Comparison of ENCODE assay signal across 9 mouse cellular contexts in genomic region chr1:155121977-155122939, GRCm38 (mm10). TPM values are rescaled to one million over a fixed set of nuclear protein-coding genes. Genes with fewer than 3 reads are reported as not detected.
DNase-seq lines count a peak whose midpoint lies in the region; ATAC-seq and TF ChIP-seq lines count a peak whose summit lies in the region.
"Had no signal": no experiment of that assay in that cellular context is flagged by ENCODE, and none has a peak within 500 bp of the region (broad histone marks: within the 10 kb centered on the region; RNA-seq: fewer than 3 reads in every experiment).

No protein-coding gene starts in this region.

- no peak for ATAC-seq in kidney, embryonic 14.5 days (ENCODE audit: low FRiP score, low TSS enrichment)
- ATAC-seq in granulocyte monocyte progenitor cell, adult 5-6 weeks (replicated peaks; ENCODE audit: poor library complexity, severe bottlenecking), result no peak

- H3K4me1 ChIP-seq in kidney, embryonic 14.5 days (ENCODE audit: control insufficient read depth, insufficient read depth, low read length), result no peaks in the 10 kb centered on the region

- no peak for TF ChIP-seq CTCF in brain, embryonic 14.5 days (IDR thresholded peaks at IDR 0.05; ENCODE audit: borderline replicate concordance, extremely low read depth, insufficient read depth, insufficient read length)

- no peaks in the 10 kb centered on the region for H3K9me3 ChIP-seq in kidney, embryonic 14.5 days (ENCODE audit: control insufficient read depth, low read length)

- no peak for TF ChIP-seq POLR2A in brain, embryonic 14.5 days (IDR thresholded peaks at IDR 0.05; ENCODE audit: borderline replicate concordance, extremely low read depth, insufficient read depth, insufficient read length, poor library complexity, severe bottlenecking)

- H3K27ac ChIP-seq in kidney, embryonic 14.5 days (ENCODE audit: low read depth, low read length), result no peak overlapping the region
- H3K27ac ChIP-seq: macrophage had no signal

- no peak overlapping the region for H3K9ac ChIP-seq in kidney, embryonic 14.5 days (ENCODE audit: low read depth, low read length)

- H3K36me3 ChIP-seq in kidney, embryonic 14.5 days (ENCODE audit: control insufficient read depth, insufficient read depth, low read length), result no peaks in the 10 kb centered on the region

- DNase-seq in kidney, adult 11 months, result peak; percentile 48
- peak; percentile 77 for DNase-seq in brain, embryonic 14.5 days (ENCODE audit: low read depth)
- DNase-seq in gastrocnemius, postnatal 10 days, result peak; percentile 84
- peak; percentile 71 to 75 for DNase-seq in layer of hippocampus, postnatal 10 days (ENCODE audit: low spot score in 2 of 2)
- DNase-seq in right cerebral cortex, postnatal 36 days (ENCODE audit: low spot score in 2 of 2), result peak; percentile 14 to 26
- no peak for DNase-seq in thymus, postnatal 4 days

- WGBS in kidney, embryonic 14.5 days, result 75% methylated on average over 21 of the region's 21 CpGs

- H3K4me2 ChIP-seq in kidney, embryonic 14.5 days (replicated peaks; ENCODE audit: low read depth, low read length), result no peak overlapping the region

- H3K27me3 ChIP-seq in kidney, embryonic 14.5 days (ENCODE audit: control insufficient read depth, insufficient read depth, low read length), result no peaks in the 10 kb centered on the region

- H3K4me3 ChIP-seq in kidney, embryonic 14.5 days (ENCODE audit: low read length), result no peak overlapping the region

RNA-seq across cellular contexts. Expression of gene Ier5, which starts 22.8 kb away (rescaled TPM):
- polyA plus RNA-seq in kidney, embryonic 14.5 days (2014; fragmentation: Nextera tagmentation; extraction: Ambion mirVana), result 13.1 and 14.8 TPM in 2 replicates
- polyA plus RNA-seq in brain, embryonic 14.5 days (2012; rRNA removed), result 34.8 and 52.4 TPM in 2 replicates
- total RNA-seq in gastrocnemius, postnatal 10 days (2021), result 1 to 10 TPM; 5.8 to 9.1 TPM
- total RNA-seq in layer of hippocampus, postnatal 10 days (2021), result 10 to 100 TPM; 16.5 to 21.5 TPM
- 0.32 and 2.9 TPM in 2 replicates for total RNA-seq in granulocyte monocyte progenitor cell, adult 5-6 weeks (2014; fragmentation: Nextera tagmentation)
- 3.2 and 4.4 TPM in 2 replicates for total RNA-seq in granulocyte monocyte progenitor cell, adult 5-6 weeks (2017)

RNA-seq across cellular contexts. Expression of gene Mr1, which starts 24.4 kb away (rescaled TPM):
- 4.6 and 4.8 TPM in 2 replicates for polyA plus RNA-seq in kidney, embryonic 14.5 days (2014; fragmentation: Nextera tagmentation; extraction: Ambion mirVana)
- 0.64 and 1.7 TPM in 2 replicates for polyA plus RNA-seq in brain, embryonic 14.5 days (2012; rRNA removed)
- total RNA-seq in gastrocnemius, postnatal 10 days (2021), result 1 to 10 TPM; 6.3 to 9.0 TPM
- 1 to 10 TPM; 3.0 to 3.7 TPM for total RNA-seq in layer of hippocampus, postnatal 10 days (2021)
- total RNA-seq in granulocyte monocyte progenitor cell, adult 5-6 weeks (2014; fragmentation: Nextera tagmentation), result 4.7 and 4.8 TPM in 2 replicates
- total RNA-seq in granulocyte monocyte progenitor cell, adult 5-6 weeks (2017), result 3.6 and 4.1 TPM in 2 replicates

RNA-seq across cellular contexts. Expression of gene Stx6, which starts 36.3 kb away (rescaled TPM):
- 69.2 and 86.8 TPM in 2 replicates for polyA plus RNA-seq in kidney, embryonic 14.5 days (2014; fragmentation: Nextera tagmentation; extraction: Ambion mirVana)
- 115 and 116 TPM in 2 replicates for polyA plus RNA-seq in brain, embryonic 14.5 days (2012; rRNA removed)
- 10 to 100 TPM; 26.8 to 27.4 TPM for total RNA-seq in gastrocnemius, postnatal 10 days (2021)
- 10 to 100 TPM; 84.5 to 90.1 TPM for total RNA-seq in layer of hippocampus, postnatal 10 days (2021)
- 43.5 and 45.7 TPM in 2 replicates for total RNA-seq in granulocyte monocyte progenitor cell, adult 5-6 weeks (2014; fragmentation: Nextera tagmentation)
- total RNA-seq in granulocyte monocyte progenitor cell, adult 5-6 weeks (2017), result 36.5 and 48.2 TPM in 2 replicates
